Mouse (Mus musculus): ENCODE data around the gene Gm47289. TPM values are rescaled to one million over a fixed set of nuclear protein-coding genes. Genes with fewer than 3 reads are reported as not detected.

Gm47289 gene
- total RNA-seq (2021) = not detected
- long read RNA-seq = 0 reads

DNA sequence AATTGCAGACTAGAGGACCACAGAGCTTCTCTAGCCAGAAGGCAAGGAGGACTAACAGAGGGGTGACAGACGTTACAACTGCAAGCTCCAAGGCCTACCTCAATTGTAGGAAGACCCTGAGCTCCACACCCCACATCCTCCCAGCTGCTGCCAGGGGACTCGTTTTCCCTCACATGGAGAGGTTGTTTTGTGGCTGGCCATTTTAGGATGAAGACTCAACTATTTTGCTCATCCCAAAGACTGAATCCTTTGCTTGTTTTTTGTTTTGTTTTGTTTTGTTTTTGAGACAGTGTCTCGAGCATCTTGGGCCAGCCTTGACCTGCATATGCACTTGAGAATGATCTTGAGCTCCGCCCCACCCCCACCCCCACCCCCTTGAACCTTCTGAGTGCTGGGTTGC is at the start of gene Gm47289:
Gene Gm47289 (plus strand): TSS at position 301 of the 400 bp plus-strand sequence.
- no peak for DNase-seq (ENCODE audit: low spot score in 2 of 2)

DNA sequence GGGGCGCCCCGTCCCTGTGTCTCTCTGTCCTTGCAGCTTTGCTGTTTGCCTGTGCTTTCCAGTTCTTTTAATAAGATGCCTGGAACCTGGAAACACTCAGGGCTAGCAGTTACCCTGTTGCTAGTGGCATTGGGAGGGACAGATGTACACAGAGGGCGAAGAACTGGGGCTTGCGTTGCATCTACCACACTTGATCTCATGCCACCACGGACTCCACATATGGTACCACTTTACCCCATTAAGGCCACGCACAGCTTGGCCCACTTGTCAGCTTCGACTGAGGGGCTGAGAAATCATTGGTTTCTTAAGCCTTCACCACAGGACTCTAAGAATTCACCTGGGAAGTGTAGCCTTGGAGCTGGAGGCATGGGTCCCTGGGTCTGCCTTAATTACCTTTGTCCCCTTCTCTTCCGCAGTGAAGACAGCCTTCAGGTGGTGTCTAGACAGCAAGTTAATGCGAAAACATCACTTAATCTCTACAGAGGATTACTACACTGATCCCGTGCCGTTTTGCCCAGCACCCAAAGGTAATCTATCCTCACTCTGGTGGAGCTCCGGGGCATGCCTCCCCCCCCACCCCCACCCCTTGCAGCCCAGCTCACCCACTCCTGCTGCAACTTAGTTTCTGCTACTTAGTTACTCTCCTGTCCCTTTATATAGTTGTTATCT is 49.1 kb upstream of the Gm47289 start:
- no peak for DNase-seq (ENCODE audit: low spot score in 2 of 2)

DNA sequence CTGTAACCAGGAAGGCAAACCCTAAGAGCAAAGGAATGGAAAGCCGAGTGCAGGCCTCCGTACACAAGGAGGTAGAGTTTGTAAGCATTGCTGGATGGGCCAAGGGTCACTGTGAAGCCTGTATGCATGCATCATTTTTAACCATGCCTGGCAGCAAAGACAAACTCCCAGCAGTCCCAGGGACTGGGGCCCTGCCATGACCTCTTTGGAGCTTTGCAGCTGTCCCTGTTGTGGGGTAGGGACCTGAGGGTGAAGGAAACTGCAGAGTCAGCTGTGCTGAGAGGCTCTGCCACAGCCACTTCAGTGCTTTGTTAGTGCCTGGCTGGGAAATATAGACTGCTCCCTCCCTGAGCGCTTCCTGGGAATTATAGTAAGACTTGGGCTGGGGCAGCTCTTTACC is 48.3 kb upstream of the Gm47289 start:
- DNase-seq (ENCODE audit: low spot score in 2 of 2) = no peak

DNA sequence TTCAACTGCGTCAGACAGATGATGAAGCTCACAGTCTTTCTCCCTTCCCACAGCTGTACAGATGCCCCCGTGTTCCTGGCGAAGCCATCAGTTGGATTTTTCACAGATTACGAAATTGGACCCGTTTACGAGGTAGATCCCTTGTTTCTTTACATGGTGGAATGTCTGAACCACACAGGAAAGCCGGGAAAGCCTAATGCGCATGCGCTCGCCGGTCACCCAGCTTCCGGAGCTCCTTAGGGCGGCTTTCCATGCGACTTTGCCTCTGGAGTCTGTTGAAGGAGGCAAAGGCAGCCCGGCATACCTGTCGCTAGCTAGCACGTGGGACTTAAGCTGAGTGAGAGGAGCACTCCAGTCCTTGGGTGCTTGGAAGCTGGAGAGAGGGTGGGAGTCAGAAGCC is 44.0 kb upstream of the Gm47289 start:
- DNase-seq (ENCODE audit: low spot score in 2 of 2) = no peak

DNA sequence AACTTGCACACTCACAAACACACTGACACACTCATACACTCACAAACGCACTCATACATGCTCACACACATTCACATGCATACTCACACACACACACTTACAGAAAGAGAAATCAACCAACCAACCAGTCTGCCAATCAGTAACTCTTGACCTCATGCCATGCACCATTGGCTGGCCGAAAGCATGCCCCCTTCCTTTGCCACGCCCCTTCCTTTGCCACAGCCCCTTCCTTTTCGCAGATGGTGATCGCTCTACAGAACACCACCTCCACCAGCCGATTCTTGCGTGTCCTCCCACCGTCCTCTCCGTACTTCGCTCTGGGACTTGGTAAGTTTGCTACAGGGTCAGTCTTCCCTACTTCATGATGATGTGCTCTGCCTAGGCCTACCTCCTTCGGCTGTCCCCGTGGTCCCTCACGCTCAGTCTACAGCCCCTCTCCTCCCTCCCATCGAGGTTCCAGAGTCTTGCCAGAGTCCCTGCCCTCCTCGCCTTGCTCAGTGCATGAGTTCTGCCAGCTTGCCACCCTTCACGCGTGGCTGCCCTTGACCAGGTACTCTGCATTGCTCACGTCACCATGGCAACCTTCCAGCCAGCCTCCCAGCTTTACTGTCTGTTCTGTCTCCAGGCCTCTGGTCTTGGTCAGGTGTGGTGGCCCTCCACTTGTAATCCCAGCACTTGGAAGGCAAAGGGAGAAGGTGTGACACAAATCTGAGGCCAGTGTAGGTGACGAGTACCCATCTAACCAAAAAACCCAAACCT is 39.4 kb upstream of the Gm47289 start:
- DNase-seq (ENCODE audit: low spot score in 2 of 2) = no peak

DNA sequence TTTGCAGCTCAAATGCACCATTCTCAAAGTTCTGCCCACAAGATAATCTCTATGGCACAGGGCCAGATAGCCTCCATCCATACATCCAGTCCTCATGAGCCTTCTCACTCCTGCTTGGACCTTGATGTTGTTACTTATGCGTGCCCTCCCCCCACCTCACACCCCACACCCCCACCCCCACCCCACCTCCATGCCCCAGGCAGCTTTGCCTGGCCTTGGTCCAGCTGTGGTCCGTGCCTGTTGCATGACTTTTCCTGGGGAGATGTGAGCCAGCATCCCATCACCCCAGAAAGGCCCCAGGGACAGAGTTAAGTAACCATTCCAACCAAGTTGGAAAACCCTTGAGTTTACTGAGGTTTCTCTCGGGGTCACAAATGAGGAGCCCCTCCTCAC is 38.8 kb upstream of the Gm47289 start:
- DNase-seq (ENCODE audit: low spot score in 2 of 2) = no peak

DNA sequence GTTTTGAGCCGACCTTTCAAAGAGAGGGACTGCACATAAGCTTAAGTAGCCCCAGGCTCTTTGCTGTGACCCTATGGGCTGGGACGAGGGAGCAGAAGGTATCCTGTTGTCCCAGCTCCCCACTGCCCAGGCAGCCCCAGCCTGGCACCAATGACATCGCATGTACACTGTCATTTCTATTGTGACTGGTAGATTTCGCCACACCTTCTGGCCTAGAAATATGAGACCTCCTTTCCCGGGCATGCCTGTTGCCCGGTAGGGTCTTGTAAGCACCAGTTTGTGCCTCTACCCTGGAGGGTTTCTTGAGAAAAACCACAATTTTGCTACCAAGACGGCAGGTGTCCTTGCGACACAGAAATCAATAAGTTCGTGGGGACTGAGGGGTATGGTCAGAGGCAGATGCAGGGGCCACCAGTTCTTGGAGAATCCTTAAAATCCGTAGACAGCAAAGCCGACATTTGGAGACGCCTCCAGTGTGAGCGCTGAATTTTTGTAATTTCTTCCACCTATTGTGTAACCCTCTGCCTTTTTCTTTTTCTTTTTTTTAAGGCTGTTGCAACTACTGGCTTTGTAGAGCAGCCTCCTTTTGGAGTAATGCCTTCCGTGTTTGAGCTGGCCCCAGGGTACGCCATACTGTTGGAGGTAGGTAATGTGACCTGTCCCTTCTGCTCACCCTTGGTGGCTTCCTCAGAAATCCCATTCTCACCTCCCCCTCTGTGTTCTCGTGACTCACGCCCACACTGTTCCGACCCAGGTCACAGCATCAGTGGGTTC is 36.2 kb upstream of the Gm47289 start:
- DNase-seq (ENCODE audit: low spot score in 2 of 2) = no peak

DNA sequence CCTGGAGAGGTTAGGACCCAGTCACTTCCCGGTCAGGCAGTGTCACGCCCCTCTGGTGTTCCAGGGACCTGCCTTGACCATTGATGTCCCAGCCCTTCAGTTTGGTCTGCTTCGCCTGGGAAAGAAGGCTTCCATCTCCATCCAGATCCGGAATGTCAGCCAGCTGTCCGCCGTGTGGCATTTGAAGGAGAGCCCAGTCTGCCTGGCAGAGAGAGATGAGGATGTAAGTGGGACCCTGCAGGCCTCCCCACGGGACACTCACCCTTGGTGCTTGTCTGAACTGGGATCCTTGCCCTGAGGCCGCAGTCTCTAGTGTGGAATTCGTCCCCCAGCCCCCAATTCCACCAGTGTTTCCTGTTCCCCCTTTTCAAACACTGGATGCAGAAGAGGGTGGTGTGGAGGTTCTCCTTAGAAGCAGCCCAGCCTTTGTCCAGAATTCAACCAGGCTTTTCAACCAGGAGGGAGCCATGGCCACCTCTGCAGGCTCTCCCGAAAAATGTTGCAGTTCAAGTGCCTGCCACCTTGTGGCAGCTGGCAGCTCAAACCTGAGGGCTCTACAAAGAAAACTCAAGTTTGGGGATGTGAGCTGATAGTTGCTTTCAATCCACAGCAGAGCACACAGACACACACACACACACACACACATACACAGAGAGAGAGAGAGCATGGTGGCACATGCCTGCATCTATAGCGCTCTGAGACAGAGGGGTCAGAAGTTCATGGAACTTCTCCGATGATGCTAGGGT is 30.4 kb upstream of the Gm47289 start:
- DNase-seq (ENCODE audit: low spot score in 2 of 2) = no peak

DNA sequence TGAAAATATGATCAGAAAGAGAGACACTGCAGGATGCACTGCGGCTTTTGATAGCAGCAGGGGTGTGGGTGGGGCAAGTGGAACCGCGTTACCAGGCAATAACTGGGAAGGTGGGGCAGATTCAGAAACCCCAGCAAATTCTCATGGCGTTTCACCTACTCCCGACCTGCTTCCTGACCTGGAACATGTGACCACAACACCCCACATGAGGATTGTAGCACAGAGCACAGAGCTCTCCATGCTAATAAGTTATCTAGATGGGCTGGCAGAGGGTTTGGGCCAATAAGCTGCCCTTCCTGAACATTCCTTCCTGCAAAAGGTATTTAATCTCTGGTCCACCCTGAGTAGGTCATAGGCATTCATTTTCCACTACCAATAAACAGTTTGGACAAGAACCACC is 28.3 kb upstream of the Gm47289 start:
- no peak for DNase-seq (ENCODE audit: low spot score in 2 of 2)

DNA sequence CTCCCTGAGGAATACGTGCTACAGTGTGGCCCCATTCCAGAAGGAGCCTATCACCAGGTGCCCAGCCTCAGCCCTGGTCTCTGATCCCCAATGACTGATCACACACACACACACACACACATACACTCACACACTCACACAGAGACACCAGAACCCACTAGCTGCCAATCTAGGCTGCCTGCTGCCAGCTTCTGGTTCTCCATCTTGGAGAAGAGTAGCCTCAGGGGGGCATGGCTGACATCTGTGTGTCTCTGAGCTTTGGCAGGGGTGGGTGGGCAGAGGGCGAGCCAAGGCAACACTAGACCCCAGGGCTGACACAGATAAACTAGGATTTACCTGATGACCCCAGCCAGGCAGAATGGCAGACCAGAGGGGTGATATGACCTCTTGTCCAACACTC is 20.1 kb upstream of the Gm47289 start:
- no peak for DNase-seq (ENCODE audit: low spot score in 2 of 2)

DNA sequence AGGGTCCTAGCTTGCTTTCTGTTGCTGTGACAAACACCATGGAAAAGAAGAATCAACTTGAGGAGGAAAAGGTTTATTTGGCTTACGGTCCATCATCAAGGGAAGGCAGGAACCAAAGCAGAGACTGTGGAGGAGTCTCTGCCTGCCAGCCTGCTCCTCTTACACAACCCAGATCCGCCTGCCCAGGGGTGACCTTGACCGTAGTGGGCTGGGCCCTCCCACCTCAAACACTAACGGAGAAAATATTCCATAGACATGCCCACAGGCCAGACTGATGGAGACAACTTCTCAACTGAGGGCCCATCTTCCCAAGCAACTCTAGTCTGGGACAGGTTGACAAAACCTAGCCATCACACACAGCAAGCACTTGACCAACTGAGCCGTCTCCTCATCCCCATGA is 16.9 kb upstream of the Gm47289 start:
- DNase-seq (ENCODE audit: low spot score in 2 of 2) = no peak

DNA sequence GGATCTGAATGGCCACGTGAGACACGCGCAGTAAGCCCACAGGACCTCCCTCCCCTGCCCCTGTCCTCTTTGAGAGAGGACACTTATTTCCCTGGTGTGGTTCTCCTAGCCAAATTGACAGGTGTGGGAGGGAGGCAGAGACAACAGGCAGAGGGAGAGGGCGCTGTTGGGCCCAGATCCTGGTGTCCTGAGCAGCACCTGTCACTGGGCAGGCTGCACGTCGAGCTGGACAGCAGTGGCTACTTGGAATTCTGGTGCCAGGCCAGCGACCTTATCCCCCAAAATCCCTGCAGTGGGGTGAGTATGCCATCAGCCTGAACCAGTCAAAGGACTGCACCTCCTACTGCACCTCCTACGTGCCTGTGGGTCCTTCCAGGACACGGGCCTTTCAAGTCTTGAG is 15.6 kb upstream of the Gm47289 start:
- DNase-seq (ENCODE audit: low spot score in 2 of 2) = no peak

DNA sequence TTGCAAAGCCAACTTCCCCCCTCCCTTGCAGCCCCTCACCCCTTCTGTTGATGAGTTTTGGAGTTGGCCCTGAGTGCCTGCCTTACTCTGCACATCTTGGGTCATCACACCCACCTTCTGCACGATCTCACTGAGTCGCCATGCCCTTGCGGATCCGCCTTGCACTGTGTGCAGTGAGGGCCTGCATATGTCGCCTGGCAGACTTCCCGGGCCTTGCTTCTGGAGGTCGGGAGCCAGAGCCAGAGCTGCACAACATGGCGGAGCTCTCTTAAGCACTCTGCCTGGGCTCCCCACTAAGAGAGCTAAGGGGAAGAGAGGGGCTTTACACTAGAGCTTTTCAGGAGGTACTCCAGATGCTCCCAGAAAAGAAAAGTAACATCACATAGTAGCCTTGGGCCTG is 14.3 kb upstream of the Gm47289 start:
- DNase-seq (ENCODE audit: low spot score in 2 of 2) = no peak

DNA sequence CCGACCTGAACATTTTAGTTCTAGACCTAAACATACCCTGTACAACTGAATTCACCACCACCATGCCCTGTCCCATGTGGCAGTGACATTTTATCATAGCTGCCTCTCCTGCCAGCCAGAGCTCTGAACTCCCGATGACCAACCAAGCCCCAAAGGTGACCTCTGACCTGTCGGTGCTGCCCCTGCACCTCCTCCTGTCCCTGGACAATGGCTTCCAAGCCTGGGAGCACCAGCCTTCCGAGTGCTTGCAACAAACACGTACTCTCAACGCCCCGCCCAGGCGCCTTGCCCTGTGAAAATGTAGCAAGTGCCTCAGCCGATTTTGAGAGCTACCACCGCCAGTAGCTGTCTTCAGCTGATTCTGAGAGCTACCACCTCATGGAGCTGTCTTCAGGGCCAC is 13.8 kb upstream of the Gm47289 start:
- no peak for DNase-seq (ENCODE audit: low spot score in 2 of 2)

DNA sequence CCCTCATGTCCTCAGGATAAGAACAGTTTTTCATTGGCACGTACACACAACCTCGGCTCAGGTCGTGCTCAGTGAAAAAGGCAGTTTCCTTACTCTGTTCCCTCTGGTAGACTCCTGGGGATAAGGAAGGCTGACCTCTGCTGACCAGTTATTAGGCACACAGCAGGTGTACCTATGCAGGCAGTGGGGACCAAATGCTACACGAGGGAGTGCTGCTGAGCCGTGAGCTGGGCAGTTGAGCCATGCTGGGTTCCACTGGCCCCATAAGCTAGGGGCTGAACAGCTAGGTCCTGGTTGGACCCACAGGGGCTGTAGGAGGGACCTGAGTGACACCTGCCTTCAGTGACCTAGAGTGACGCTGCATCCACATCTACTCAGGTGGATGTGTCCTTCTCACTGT is 13.3 kb upstream of the Gm47289 start:
- DNase-seq (ENCODE audit: low spot score in 2 of 2) = no peak

DNA sequence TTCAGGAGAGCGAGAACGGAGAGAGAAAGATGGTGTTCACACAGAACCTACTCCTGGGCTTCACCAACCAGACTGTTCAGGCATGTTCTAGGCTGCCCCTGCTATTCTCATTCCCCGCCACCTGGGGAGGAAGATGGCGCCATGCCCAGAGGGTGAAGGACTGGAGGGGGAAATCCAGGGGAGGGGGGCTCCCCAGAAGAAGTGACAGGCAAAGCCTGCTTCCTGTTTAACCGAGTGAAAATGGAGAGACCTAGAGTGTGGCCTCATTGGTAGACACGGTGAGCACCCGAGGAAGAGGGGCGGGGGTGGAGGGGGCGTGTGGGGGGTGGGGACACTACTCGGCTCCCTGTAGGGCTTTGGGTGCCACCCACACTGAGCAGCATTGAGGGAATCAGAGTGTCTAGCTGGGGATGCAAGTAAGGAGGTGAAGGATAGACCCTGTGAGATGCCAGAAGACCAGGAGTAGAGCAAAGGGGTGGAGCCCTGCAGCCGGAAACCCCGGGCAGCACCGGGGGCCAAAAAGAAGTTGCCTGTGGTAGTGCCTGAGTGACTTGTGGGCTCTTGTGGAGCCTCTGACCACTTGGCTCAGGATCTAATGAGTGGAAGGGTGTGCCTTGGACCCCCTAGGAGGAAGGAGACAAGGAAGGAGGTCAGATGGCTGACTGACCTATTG is 12.7 kb upstream of the Gm47289 start:
- no peak for DNase-seq (ENCODE audit: low spot score in 2 of 2)

DNA sequence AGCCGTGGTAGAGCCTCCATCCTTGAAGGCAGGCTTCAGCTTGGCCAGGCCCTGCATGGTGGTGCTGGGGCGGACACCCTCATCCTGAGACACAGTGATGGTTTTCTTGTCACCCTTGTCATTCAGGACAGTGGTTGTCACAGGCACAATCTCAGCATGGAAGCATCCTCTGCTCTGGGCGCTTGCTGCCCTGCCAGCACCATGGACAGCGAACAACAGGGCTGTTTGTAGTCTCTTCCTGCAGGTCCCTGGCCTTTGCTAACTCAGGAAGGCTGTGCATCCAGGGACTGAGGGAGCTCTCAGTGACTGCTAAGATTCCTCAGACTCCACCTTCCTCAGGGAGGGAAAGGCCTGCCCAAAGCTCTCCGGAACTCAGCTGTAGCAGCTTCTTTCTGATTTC is 9.4 kb upstream of the Gm47289 start:
- DNase-seq (ENCODE audit: low spot score in 2 of 2) = peak; percentile 25 to 43

DNA sequence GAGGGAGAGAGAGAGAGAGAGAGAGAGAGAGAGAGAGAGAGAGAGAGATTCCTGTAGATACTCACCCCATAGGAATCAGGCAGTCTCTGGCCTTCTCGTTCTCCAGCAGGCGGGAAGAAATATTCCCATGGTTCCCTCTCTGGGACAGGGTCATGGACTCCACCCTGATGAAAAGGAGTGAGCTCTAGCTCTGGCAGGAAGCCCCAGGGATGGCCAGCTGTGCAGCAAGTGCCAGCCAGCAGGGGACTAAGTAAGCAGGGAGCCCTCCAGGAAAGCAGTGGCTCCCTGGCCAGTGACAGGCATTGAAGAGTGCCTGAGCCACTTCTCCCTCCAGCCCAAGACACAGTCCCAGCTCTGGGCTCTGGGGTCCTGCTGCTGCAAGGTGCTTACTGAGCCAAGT is 7.2 kb upstream of the Gm47289 start:
- no peak for DNase-seq (ENCODE audit: low spot score in 2 of 2)

DNA sequence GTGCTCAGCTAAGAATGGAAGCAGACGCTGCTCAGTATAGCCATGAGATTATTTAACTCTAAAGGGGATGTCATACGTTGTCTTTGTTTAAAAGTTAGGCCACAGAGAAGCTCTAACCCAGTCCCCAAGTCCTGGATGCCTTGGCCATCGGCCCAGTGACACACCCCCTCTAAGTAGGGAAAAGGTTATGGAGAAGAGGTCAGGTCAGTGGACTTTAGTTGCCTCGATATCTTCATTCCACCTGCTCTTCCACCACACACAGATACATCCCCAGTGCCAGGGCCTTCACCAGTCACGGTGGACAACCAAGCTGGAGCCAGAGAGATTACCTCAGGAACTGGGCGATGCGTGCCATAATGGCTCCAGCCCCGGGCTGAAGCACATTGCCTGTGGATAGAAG is 3.5 kb upstream of the Gm47289 start:
- DNase-seq (ENCODE audit: low spot score in 2 of 2) = no peak

DNA sequence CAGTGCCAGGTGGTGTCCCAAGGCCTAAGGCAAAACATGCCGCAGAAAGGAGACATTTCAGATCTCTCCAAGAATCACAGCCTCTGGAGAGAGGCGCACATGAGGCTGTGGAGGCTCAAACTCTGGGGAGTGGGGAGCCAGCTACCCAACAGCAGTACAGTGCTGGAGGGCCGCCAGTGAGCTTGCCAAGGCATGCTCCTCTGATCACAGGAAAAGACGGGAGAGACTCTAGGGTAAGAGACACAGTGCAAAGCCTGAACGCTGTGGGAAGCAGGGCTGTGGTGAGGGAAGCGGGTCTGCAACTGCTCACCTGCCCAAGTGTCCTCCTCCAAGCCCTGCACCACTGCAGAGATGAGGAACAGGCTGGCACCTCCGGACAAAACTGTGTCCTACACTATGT is 3.1 kb upstream of the Gm47289 start:
- DNase-seq (ENCODE audit: low spot score in 2 of 2) = peak; percentile 13 to 25
